Mouse (Mus musculus) liver, adult 2 months (tissue): Measurements from ENCODE around the gene Itprid1.

Experiments used
- CTCF ChIP-seq: fragments of 200-500 bp; IDR thresholded peaks from 2 replicates; pipeline ENCODE4 v1.5.1; 2011; ENCODE audit warnings: low read depth, low read length, control low read depth
- POLR2A ChIP-seq: fragments of 200-500 bp; IDR thresholded peaks from 2 replicates; pipeline ENCODE4 v1.6.1; 2011; ENCODE audit warnings: low read length, control low read depth; ENCODE audit not compliant: insufficient read depth; ENCODE audit errors: extremely low read depth

DNA sequence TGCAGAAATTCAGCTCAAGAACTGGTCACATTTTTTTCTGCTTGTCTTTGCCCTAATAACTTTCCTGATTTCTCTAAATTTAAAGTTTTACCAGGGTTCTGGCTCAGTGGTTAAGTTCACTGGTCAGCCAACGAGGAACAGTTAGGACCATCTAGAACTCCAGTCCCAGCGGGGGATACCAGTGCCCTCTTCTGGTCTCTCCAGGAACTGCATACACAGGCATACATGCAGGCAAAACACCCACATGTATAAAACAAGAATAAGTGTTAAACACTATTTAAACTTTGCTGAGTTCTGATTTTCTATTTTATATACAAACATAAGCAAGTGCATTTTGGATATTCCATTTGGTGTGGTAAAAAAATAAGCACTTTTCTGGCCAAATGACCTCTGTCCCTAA lies 188.8 kb downstream of the Itprid1 start:
- TF ChIP-seq POLR2A, result no peak
- no peak for TF ChIP-seq CTCF
